Mouse (Mus musculus): ENCODE results near the gene Mei1.

DNA sequence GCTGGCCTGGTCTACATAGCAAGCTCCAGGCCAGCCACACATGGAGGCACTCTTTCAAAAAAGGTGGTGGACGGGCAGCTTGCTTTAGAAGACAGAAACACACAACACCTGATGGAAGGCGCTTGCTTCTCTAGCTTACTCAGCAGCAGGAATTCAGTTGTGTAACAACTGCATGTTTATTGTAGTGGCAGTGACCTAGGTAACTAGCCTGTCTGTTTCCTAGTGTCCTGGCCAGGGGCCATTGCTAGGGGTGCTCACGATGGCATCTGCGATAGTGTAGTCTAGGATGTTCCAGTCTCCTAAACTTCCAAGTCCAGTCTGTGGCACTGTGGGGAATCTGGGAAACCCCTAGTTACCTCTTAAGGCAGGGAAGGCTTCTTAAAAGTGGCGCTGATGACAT, 74.4 kb downstream of the Mei1 start:
- TF ChIP-seq CTCF (IDR thresholded peaks at IDR 0.05; ENCODE audit: low read depth) = no peak
- TF ChIP-seq EP300 (IDR thresholded peaks at IDR 0.05; ENCODE audit: low read depth) = no peak
